ENCODE assay signal across 8 mouse cellular contexts in the genomic region with DNA sequence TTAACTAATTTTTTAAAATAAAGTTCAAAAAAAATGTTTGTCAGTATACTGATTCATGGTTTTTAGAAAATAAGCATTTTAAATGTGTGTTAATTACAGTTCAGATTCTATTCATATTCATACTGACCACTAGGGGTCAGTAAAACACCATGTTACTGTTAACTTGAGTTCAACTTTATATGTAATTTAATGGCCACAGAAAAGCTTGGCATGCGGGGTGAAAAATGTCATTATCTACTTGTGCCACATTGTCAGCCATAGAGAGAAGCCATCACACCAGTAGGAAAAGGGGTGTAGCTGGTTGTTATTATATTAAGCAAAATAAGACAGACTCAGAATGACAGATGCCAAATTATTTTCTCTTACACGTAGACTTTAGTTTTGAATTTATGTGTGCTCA. TPM values are rescaled to one million over a fixed set of nuclear protein-coding genes. Genes with fewer than 3 reads are reported as not detected.
DNase-seq lines count a peak whose midpoint lies in the region; ATAC-seq and TF ChIP-seq lines count a peak whose summit lies in the region.
"Not testable (repeated sequence)": the region's sequence is repeated elsewhere in the genome, so short reads cannot be mapped to it uniquely, and the experiment has no call there.
"Had no signal": no experiment of that assay in that cellular context is flagged by ENCODE, and none has a peak within 500 bp of the region (broad histone marks: within the 10 kb centered on the region; RNA-seq: fewer than 3 reads in every experiment).

No protein-coding gene starts in this region.

- ATAC-seq in CD4-positive, CD25-positive, alpha-beta regulatory T cell, adult 4 months: peak; percentile 87
- ATAC-seq in erythroblast, adult 5-6 weeks (replicated peaks; ENCODE audit: low FRiP score, poor library complexity, severe bottlenecking): peak; percentile 86
- ATAC-seq in inflammation-experienced regulatory T-cells, adult 6 months: peak; percentile 77
- ATAC-seq in liver, embryonic 14.5 days (ENCODE audit: insufficient read depth); midbrain, postnatal 0 days (ENCODE audit: low FRiP score): not testable (repeated sequence)
- peak; percentile 77 for ATAC-seq in megakaryocyte, adult 5-6 weeks (ENCODE audit: poor library complexity, severe bottlenecking)

- TF ChIP-seq CTCF in gastrocnemius, adult 2 months (IDR thresholded peaks at IDR 0.05): peak; percentile 21
- TF ChIP-seq CTCF in liver, embryonic 14.5 days (IDR thresholded peaks at IDR 0.05; ENCODE audit: low read depth): peak; percentile 1; the same call in 1 of the 2 replicates
- TF ChIP-seq CTCF in midbrain, postnatal 0 days (IDR thresholded peaks at IDR 0.05): peak; percentile 11; the same call in 1 of the 2 replicates

- intact Hi-C loops in gastrocnemius, adult 2 months (cut with DNase I): not testable (repeated sequence)

- not testable (repeated sequence) for H3K4me2 ChIP-seq in liver, embryonic 14.5 days (ENCODE audit: low read depth); midbrain, postnatal 0 days (ENCODE audit: low read depth, low read length, poor library complexity, severe bottlenecking)

- H3K27me3 ChIP-seq in liver, embryonic 14.5 days (ENCODE audit: control insufficient read depth, insufficient read depth, low read length); midbrain, postnatal 0 days (ENCODE audit: insufficient read depth, low read length): not testable (repeated sequence)

- H3K36me3 ChIP-seq in liver, embryonic 14.5 days (replicated peaks; ENCODE audit: control insufficient read depth, insufficient read depth, low read depth); midbrain, postnatal 0 days (ENCODE audit: insufficient read depth, low read length): not testable (repeated sequence)

- not testable (repeated sequence) for H3K4me1 ChIP-seq in liver, embryonic 14.5 days (replicated peaks; ENCODE audit: control insufficient read depth in 2 of 2, insufficient read depth in 2 of 2, low read length in 1 of 2); midbrain, postnatal 0 days (ENCODE audit: insufficient read depth, low read length)

- H3K9me3 ChIP-seq in liver, embryonic 14.5 days (ENCODE audit: control insufficient read depth, low read length); midbrain, postnatal 0 days (ENCODE audit: low read length): not testable (repeated sequence)

- H3K27ac ChIP-seq in gastrocnemius, adult 2 months; liver, embryonic 14.5 days; midbrain, postnatal 0 days (ENCODE audit: low read depth, low read length): not testable (repeated sequence)

- DNase-seq in gastrocnemius, adult 2 months; liver, embryonic 14.5 days (ENCODE audit: low read depth in 3 of 3, low spot score in 3 of 3); midbrain, postnatal 0 days (ENCODE audit: low spot score): not testable (repeated sequence)

- H3K4me3 ChIP-seq in gastrocnemius, adult 2 months; liver, embryonic 14.5 days (ENCODE audit: insufficient read depth in 1 of 2, low read depth in 2 of 2, low read length in 2 of 2); midbrain, postnatal 0 days (ENCODE audit: low read depth, low read length): not testable (repeated sequence)

- H3K9ac ChIP-seq in liver, embryonic 14.5 days (replicated peaks); midbrain, postnatal 0 days (replicated peaks; ENCODE audit: low read length, poor library complexity, severe bottlenecking): not testable (repeated sequence)

- not testable (repeated sequence) for TF ChIP-seq EP300 in liver, embryonic 14.5 days (IDR thresholded peaks at IDR 0.05; ENCODE audit: low read depth)

- WGBS in liver, embryonic 14.5 days (ENCODE audit: insufficient replicate concordance): 53% methylated on average over 1 of the region's 2 CpGs
- 64% methylated on average over 1 of the region's 2 CpGs for WGBS in midbrain, postnatal 0 days

RNA-seq across cellular contexts. Expression of gene Rsph3a, which starts 38.1 kb away (rescaled TPM):
- polyA plus RNA-seq in CD4-positive, CD25-positive, alpha-beta regulatory T cell, adult 4 months (2017; shearing (Covaris generic)): 10 to 100 TPM; 24.2 to 34.8 TPM
- 12.5 and 19.4 TPM in 2 replicates for total RNA-seq in erythroblast, adult 5-6 weeks (2015; ENCODE audit: low replicate concordance)
- total RNA-seq in erythroblast, adult 5-6 weeks (2017; ENCODE audit: low replicate concordance): 7.8 and 8.0 TPM in 2 replicates
- total RNA-seq in gastrocnemius, adult 2 months (2021): 10 to 100 TPM; 22.1 to 23.7 TPM
- 10 to 100 TPM; 17.7 to 30.0 (median 23.4) TPM for polyA plus RNA-seq in inflammation-experienced regulatory T-cells, adult 6 months (2017; shearing (Covaris generic))
- 8.2 and 14.3 TPM in 2 replicates for polyA plus RNA-seq in liver, embryonic 14.5 days (2012; rRNA removed)
- 17.2 and 19.1 TPM in 2 replicates for polyA plus RNA-seq in liver, embryonic 14.5 days (2014; fragmentation: Nextera tagmentation; extraction: Ambion mirVana)
- 33.5 and 43.2 TPM in 2 replicates for total RNA-seq in megakaryocyte, adult 5-6 weeks (2015)
- total RNA-seq in megakaryocyte, adult 5-6 weeks (2017): 17.9 and 26.0 TPM in 2 replicates
- total RNA-seq in midbrain, postnatal 0 days (2014; rRNA removed): 21.0 and 37.5 TPM in 2 replicates
- polyA plus RNA-seq in midbrain, postnatal 0 days (2015; fragmentation: Nextera tagmentation; extraction: Ambion mirVana): 64.2 and 67.3 TPM in 2 replicates

RNA-seq across cellular contexts. Expression of gene Tagap, which starts 57.7 kb away (rescaled TPM):
- polyA plus RNA-seq in CD4-positive, CD25-positive, alpha-beta regulatory T cell, adult 4 months (2017; shearing (Covaris generic)): 100 to 1,000 TPM; 108 to 131 TPM
- 6.5 and 11.9 TPM in 2 replicates for total RNA-seq in erythroblast, adult 5-6 weeks (2015; ENCODE audit: low replicate concordance)
- 5.2 and 6.1 TPM in 2 replicates for total RNA-seq in erythroblast, adult 5-6 weeks (2017; ENCODE audit: low replicate concordance)
- total RNA-seq in gastrocnemius, adult 2 months (2021): 1 to 10 TPM; 2.3 to 2.4 TPM
- polyA plus RNA-seq in inflammation-experienced regulatory T-cells, adult 6 months (2017; shearing (Covaris generic)): 100 to 1,000 TPM in 1 of 3 experiments, 10 to 100 TPM in 2; 81.6 to 107 (median 90.7) TPM
- polyA plus RNA-seq in liver, embryonic 14.5 days (2012; rRNA removed): 0.79 and 0.90 TPM in 2 replicates
- 1.3 and 1.6 TPM in 2 replicates for polyA plus RNA-seq in liver, embryonic 14.5 days (2014; fragmentation: Nextera tagmentation; extraction: Ambion mirVana)
- 80.4 and 83.9 TPM in 2 replicates for total RNA-seq in megakaryocyte, adult 5-6 weeks (2015)
- 60.7 and 62.1 TPM in 2 replicates for total RNA-seq in megakaryocyte, adult 5-6 weeks (2017)
- total RNA-seq in midbrain, postnatal 0 days (2014; rRNA removed): 0.55 and 1.2 TPM in 2 replicates
- polyA plus RNA-seq in midbrain, postnatal 0 days (2015; fragmentation: Nextera tagmentation; extraction: Ambion mirVana): 0.32 and 0.39 TPM in 2 replicates
- polyA plus RNA-seq: erythroblast, embryonic 14.5 days had no signal

Comparison
In these comparisons a context has a peak if more than half of its experiments do, and no peak if none do; other contexts are left out.
1. RNA of gene Tagap, which starts 57.7 kb away (total RNA-seq): 60.7 to 83.9 TPM in megakaryocyte, adult 5-6 weeks; 5.2 to 11.9 TPM in erythroblast, adult 5-6 weeks, 2.3 to 2.4 TPM in gastrocnemius, adult 2 months and 0.55 to 1.2 TPM in midbrain, postnatal 0 days; every median in the first group is over 4 times any median in the second.
2. Peak in every context shown above with its lines, with median percentiles within 50 percentile points of each other: CTCF ChIP-seq.